Mouse (Mus musculus): ENCODE data around the gene Tnfrsf18.

Tnfrsf18 gene

DNA sequence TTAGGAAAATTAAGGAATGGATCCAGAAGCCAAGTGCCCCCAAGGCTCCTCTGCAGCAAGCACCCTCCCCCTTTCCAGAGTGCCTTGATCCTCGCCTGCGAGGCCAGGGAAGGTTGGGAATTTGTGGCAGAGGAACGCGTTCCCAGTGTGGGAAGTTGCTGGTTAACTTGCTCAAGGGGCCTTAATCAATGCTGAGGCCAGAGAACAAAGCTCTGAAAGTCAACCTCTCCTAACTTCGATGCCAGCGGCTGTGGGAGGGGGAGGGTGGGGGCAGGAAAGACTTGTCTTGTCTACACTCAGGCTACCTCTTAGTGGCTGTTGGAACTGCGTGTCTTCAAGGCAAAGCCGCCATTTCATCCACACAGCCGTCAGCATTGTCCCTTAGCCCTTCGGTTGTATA lies 31.7 kb downstream of the Tnfrsf18 start:
- no peak for TF ChIP-seq GATA4 (IDR thresholded peaks at IDR 0.05; ENCODE audit: insufficient replicate concordance, low read length)

DNA sequence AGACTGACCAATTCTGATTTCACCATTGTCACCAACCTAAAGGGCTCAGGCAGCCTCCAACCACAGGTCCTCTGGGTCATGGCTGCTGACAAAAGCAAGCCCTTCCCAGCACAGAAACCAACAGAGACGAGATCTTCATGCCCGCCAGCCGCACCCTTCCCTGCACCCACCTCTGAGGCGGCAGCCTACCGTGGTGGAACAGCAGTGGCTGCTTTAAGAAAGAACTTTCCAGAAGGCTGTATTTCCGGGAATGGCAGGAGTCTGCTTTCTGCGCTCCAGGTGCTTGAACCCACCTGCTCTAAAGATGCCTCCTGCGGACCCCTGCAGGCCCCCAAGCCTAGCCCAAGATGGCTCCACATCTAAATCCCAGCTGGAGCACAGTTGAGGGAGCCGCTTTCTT lies 32.9 kb downstream of the Tnfrsf18 start:
- TF ChIP-seq GATA4 (IDR thresholded peaks at IDR 0.05; ENCODE audit: insufficient replicate concordance, low read length), result no peak

- no peak for TF ChIP-seq GATA4 (IDR thresholded peaks at IDR 0.05; ENCODE audit: insufficient replicate concordance, low read length)
Observed at GRCm38 (mm10) chr4:156059261-156059660, 33.3 kb downstream of the Tnfrsf18 start, which contains the start of gene Ttll10. Gene Ttll10, minus strand, starts transcription at chr4:156059414.

DNA sequence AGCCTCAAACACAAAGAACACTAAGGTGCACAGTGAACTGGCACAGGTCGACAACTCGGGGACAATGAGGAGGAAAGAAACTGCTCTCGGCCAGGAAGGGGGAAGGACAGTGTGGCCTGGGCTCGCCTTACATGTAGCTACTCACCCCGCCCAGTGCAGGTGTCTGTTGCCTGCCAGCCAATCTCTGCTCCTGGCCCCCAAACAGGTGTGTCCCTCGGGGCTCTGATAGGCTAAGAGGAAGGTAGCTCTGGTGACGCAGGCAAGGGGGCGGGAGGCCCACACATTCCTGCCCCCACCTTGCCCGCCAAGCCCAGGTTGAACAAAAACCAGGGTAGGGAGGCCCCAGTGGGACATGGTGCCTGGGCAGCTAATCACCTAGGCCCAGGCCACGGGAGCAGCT lies 33.7 kb downstream of the Tnfrsf18 start:
- TF ChIP-seq GATA4 (IDR thresholded peaks at IDR 0.05; ENCODE audit: insufficient replicate concordance, low read length), result no peak

DNA sequence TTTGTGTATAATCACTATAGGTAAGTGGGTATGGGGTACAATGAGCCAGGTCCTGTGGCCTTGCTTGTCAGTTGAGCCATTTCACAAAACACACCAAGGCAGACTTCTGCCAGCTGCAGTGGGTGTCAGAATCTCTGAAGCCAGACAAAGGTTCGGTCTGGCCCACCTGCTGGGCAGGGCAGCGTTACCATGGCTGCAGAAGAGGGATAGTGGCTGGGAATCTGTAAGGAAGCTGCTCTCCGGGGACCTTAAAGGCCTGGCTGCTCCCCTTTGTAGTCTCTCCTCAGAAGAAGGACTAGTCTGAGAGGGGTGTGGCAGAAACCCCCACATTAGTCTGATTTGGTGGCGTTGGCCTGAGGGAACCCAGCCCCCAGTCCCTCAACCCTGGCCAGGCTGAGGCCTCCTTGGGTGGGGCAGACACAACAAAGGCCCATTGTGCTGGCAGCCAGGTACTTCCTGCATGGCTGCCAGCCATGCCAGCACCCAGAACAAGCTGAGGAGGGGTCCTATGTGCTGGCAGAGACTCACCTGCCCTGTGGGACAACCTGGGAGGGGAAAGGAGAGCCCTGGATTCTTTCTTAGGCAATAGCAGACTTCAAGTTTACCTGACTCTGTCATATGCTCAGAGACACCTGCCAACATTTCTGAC lies 38.0 kb downstream of the Tnfrsf18 start:
- no peak for TF ChIP-seq GATA4 (IDR thresholded peaks at IDR 0.05; ENCODE audit: insufficient replicate concordance, low read length)

DNA sequence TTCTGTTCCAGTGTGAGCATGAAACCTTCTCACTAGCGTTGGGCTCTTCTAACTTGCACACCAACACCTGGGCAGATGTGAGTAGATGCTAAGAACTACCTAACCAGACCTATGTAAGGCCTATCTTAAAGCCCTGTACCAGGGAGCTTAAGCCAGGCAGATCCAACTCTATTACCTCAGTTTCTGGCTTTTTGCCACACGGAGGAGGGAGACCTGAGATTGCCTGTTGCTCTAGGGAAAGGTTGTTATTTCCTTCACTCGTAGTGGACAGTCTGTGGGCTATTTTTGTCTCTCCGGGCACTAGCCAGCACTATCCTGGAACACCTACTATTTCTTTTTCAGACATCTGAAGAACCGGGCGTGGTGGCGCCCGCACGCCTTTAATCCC lies 38.5 kb downstream of the Tnfrsf18 start:
- no peak for TF ChIP-seq GATA4 (IDR thresholded peaks at IDR 0.05; ENCODE audit: insufficient replicate concordance, low read length)

- no peak for TF ChIP-seq GATA4 (IDR thresholded peaks at IDR 0.05; ENCODE audit: insufficient replicate concordance, low read length)
Observed at GRCm38 (mm10) chr4:156065156-156065894, 39.4 kb downstream of the Tnfrsf18 start.

DNA sequence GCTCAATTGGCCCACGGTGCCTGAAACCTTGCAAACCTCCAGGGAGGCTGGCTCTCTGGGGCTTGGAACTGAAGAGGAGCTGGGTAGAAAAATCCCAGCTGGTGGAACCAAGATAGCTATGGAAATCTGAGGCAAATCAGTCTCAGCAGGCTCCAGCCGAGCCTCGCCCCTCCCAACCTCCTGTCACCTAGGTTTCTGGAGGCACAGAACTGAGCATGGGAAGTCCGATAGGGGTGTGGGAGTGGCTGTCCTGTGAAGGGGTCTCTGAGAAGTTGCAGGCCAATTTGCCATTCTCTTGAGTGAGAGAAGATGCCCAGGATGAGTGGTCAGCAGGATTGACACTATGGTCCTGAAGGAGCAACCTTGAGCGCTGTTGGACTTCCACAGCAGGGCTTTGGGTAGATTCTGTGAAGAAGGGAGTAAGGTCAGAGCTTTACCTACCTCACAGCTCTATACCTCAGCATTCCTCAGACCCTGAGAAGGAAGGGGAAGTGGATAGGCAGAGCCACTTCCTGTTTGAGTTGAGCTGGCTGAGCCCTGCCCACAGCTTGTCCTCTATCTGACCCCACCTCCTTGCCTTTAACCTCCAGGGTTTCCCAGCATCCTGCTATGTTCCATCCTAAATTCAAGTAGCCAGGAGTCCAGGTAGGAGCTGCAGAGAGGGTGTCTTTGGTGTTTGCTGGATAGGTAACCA lies 41.4 kb downstream of the Tnfrsf18 start:
- TF ChIP-seq GATA4 (IDR thresholded peaks at IDR 0.05; ENCODE audit: insufficient replicate concordance, low read length), result no peak

DNA sequence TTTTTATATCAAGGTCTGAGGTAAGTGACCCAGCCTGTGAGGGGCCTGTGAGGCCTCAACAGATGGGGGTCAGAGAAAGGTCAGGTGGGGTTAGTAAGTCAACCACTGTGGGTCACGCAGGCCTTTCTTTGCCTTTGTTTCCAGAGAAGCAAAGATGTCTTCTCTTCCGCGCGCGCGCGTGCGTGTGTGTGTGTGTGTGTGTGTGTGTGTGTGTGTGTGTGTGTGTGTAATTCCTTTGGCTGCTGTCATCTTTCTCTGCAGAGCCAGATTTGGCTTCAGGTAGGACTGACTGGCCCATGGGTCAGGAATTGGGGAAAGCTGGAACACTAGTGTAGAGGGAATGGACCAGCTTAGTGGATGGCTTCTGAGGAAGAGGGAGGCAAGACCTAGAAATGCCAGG lies 43.7 kb downstream of the Tnfrsf18 start:
- no peak for TF ChIP-seq GATA4 (IDR thresholded peaks at IDR 0.05; ENCODE audit: insufficient replicate concordance, low read length)

DNA sequence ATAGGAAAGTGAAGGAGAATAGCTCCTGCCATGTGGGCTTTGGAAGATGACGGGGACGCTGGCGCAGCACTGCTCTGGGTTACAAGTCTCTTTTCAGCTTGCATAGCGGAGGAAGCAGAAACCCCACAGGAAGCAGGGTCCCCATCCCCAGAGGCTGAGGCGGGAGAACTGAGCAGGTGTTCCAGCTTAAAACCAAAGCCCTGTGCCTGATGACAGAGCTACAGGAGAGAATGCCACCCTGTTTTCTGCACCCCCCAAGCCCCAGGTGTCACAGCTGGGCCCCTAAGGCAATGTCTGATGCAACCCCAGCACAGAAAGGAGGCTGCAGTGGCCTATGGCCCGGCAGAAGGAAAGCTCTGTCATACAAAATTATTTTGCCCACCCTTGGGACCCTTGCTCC lies 44.3 kb downstream of the Tnfrsf18 start:
- no peak for TF ChIP-seq GATA4 (IDR thresholded peaks at IDR 0.05; ENCODE audit: insufficient replicate concordance, low read length)

DNA sequence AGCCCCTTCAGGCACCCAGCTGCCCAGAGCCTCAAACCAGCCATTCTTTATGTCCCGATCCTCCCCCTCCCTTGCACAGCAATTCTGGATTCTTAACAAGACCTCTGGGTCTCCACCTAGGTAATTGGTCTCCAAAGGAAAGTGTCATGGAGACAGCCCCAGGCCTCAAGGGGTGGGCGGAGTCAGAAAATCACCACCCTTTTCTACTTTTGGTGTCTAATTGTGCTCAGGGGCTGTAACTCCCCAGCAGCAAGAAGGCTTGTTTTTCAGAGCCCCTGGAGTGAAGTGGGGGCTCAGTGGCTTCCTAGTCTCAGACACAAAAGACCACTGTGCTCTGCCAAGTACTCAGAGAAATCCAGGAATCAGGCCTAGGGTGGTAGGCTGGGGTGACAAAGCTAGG lies 44.8 kb downstream of the Tnfrsf18 start:
- no peak for TF ChIP-seq GATA4 (IDR thresholded peaks at IDR 0.05; ENCODE audit: insufficient replicate concordance, low read length)

GRCm38 (mm10) chr4:156076911-156077382 lies 51.0 kb downstream of the Tnfrsf18 start:
- TF ChIP-seq GATA4 (IDR thresholded peaks at IDR 0.05; ENCODE audit: insufficient replicate concordance, low read length), result no peak

GRCm38 (mm10) chr4:156077499-156078301 lies 51.7 kb downstream of the Tnfrsf18 start:
- no peak for TF ChIP-seq GATA4 (IDR thresholded peaks at IDR 0.05; ENCODE audit: insufficient replicate concordance, low read length)

All from liver, adult (tissue).